Mouse (Mus musculus): Measurements from ENCODE around the gene Gm16440. TPM values are rescaled to one million over a fixed set of nuclear protein-coding genes. Genes with fewer than 3 reads are reported as not detected.
"Not testable (repeated sequence)": the region's sequence is repeated elsewhere in the genome, so short reads cannot be mapped to it uniquely, and the experiment has no call there.

Gene Gm16440
- not detected in 2 replicates for total RNA-seq (2014; rRNA removed)
- polyA plus RNA-seq (2015; fragmentation: Nextera tagmentation; extraction: Ambion mirVana): not detected in 2 replicates

DNA sequence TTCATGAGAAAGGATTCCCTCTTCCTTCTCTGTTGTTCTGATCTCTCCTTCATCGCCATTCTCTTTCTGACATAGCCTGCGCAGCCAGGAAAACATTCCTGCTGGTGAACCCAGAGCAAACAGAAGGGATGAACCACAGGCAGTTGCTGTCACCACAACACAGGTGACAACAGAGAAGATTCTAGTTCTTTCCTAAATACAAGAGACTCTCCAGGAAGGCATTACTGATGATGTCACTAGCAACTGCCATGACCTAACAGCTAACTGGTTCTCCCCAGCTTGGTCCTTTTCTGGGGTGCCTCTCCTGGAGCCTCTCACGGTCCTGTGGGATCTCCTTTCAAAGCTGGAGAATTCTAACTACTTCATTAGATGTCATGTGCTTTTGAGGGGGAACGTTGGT, at the start of gene Gm16440:
Gm16440 (minus strand) TSS at position 101 of the 400 bp plus-strand sequence.
- not testable (repeated sequence) for H3K9me3 ChIP-seq (ENCODE audit: low read length); H3K4me2 ChIP-seq (ENCODE audit: low read depth); H3K4me3 ChIP-seq (ENCODE audit: low read depth, low read length); DNase-seq; H3K9ac ChIP-seq; H3K27ac ChIP-seq (ENCODE audit: low read depth, low read length); ATAC-seq; H3K4me1 ChIP-seq (ENCODE audit: insufficient read depth); H3K36me3 ChIP-seq (ENCODE audit: insufficient read depth); H3K27me3 ChIP-seq (ENCODE audit: insufficient read depth, low read length)
- 86% methylated on average over 2 of the region's 4 CpGs for WGBS

DNA sequence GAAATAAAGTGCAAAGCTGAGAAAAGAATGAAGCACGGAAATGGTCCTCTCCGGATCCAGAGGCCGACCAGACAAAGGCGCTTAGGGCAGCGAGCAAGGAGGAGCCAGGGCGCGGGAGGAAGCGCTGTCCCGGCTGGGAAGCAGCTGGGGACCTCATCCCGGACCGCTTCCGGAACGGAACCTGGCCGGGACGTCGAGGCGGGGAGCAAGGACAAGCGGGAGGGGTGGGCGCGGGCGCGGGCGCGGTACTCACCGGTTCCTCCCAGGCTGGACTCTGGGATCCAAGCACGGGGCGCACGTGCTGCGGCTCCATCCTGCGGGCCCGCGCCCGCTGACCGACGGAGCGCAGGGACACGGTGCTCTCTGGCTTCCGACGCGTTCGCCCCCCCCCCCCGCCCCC, 36.6 kb upstream of the Gm16440 start:
- not testable (repeated sequence) for H3K9me3 ChIP-seq (ENCODE audit: low read length); H3K27ac ChIP-seq (ENCODE audit: low read depth, low read length); ATAC-seq; H3K27me3 ChIP-seq (ENCODE audit: insufficient read depth, low read length); DNase-seq; H3K4me1 ChIP-seq (ENCODE audit: insufficient read depth); H3K4me3 ChIP-seq (ENCODE audit: low read depth, low read length); H3K36me3 ChIP-seq (ENCODE audit: insufficient read depth)
- WGBS: 11% methylated on average over 10 of the region's 42 CpGs
- H3K9ac ChIP-seq: peak overlapping the region; percentile 37; the same call in 1 of the 2 replicates
- H3K4me2 ChIP-seq (ENCODE audit: low read depth): peak overlapping the region; percentile 48

DNA sequence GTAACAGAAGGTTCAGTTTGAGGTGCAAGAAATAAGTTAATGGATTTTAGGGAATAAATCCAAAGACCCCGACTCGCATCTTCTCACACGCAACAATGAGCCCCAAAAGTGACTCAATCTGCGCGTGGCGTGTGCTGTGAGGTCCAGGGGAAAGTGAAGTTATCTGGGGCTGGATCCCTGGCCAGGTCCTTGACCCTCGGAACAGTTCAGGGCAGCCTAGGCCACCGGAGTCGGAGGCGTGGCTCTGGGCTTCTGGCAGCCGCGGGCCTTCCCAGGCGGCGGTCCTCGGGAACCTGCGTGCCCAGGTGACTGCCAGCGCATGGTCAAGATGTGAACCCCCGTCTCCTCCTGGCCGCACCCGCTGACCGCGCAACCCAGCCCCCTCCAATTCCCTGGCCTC, 36.2 kb upstream of the Gm16440 start:
- H3K4me2 ChIP-seq (ENCODE audit: low read depth): peak overlapping the region; percentile 48
- H3K4me1 ChIP-seq (ENCODE audit: insufficient read depth); H3K27ac ChIP-seq (ENCODE audit: low read depth, low read length); ATAC-seq; H3K36me3 ChIP-seq (ENCODE audit: insufficient read depth); H3K27me3 ChIP-seq (ENCODE audit: insufficient read depth, low read length); H3K9me3 ChIP-seq (ENCODE audit: low read length): not testable (repeated sequence)
- peak overlapping the region; percentile 37; the same call in 1 of the 2 replicates for H3K9ac ChIP-seq
- peak overlapping the region; percentile 20; the same call in 1 of the 2 replicates for H3K4me3 ChIP-seq (ENCODE audit: low read depth, low read length)
- WGBS: 16% methylated on average over 22 of the region's 22 CpGs
- peak; percentile 0 for DNase-seq

DNA sequence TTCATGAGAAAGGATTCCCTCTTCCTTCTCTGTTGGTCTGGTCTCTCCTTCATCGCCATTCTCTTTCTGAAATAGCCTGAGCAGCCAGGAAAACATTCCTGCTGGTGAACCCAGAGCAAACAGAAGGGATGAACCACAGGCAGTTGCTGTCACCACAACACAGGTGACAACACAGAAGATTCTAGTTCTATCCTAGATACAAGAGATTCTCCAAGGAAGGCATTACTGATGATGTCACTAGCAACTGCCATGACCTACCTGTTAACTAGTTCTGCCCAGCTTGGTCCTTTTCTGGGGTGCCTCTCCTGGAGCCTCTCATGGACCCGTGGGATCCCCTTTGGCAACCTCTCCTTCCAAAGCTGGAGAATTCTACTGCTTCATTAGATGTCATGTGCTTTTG, 22.3 kb upstream of the Gm16440 start, which contains the start of gene Gm3591:
Gm3591 (minus strand) TSS at position 101 of the 400 bp plus-strand sequence.
- no CpG with 5 or more reads among the region's 2 CpGs for WGBS
- H3K27me3 ChIP-seq (ENCODE audit: insufficient read depth, low read length); H3K9ac ChIP-seq; ATAC-seq; H3K27ac ChIP-seq (ENCODE audit: low read depth, low read length); H3K9me3 ChIP-seq (ENCODE audit: low read length); H3K36me3 ChIP-seq (ENCODE audit: insufficient read depth); DNase-seq; H3K4me1 ChIP-seq (ENCODE audit: insufficient read depth); H3K4me3 ChIP-seq (ENCODE audit: low read depth, low read length); H3K4me2 ChIP-seq (ENCODE audit: low read depth): not testable (repeated sequence)

DNA sequence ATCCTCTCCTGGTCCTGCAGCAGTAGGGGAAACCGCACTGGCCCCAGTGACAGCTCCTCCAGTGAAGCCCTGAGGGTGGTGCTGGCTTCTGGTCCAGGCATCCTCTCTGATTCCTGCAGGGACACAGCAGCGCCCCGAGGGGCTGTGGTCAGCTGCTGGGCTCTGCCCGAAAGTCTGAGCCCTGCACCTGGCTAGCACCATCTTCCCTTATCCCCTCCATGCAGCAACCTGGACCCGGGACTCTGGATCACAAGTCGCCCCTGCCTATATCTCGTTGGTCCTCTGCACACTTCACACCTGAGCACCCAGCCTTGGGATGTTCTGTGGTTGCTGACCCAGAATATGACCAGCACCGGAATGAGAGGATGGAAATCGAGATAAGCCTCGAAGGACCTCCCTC, 46.5 kb downstream of the Gm16440 start, which contains the start of gene Gm3618:
Gm3618 (minus strand) TSS at position 101 of the 400 bp plus-strand sequence.
- not testable (repeated sequence) for H3K9me3 ChIP-seq (ENCODE audit: low read length); H3K4me1 ChIP-seq (ENCODE audit: insufficient read depth); DNase-seq; H3K4me2 ChIP-seq (ENCODE audit: low read depth); ATAC-seq; H3K36me3 ChIP-seq (ENCODE audit: insufficient read depth); H3K4me3 ChIP-seq (ENCODE audit: low read depth, low read length); H3K9ac ChIP-seq; H3K27me3 ChIP-seq (ENCODE audit: insufficient read depth, low read length); H3K27ac ChIP-seq (ENCODE audit: low read depth, low read length)
- WGBS: no CpG with 5 or more reads among the region's 10 CpGs

Other genes with a start within 250 kb of the Gm16440 start
- not detected in 2 replicates for gene Gm21560, start 171.0 kb downstream of the Gm16440 start, total RNA-seq (2014; rRNA removed)
- gene Gm21560, start 171.0 kb downstream of the Gm16440 start, polyA plus RNA-seq (2015; fragmentation: Nextera tagmentation; extraction: Ambion mirVana): not detected in 2 replicates
- 2.5 and 3.5 TPM in 2 replicates for gene Gm3411, start 103.1 kb downstream of the Gm16440 start, total RNA-seq (2014; rRNA removed)
- 9.5 and 10.3 TPM in 2 replicates for gene Gm3411, start 103.1 kb downstream of the Gm16440 start, polyA plus RNA-seq (2015; fragmentation: Nextera tagmentation; extraction: Ambion mirVana)
- not detected in 2 replicates for gene Gm21103, start 85.5 kb downstream of the Gm16440 start, total RNA-seq (2014; rRNA removed)
- 0.19 TPM in 1 of 2 replicates, not detected in the other for gene Gm21103, start 85.5 kb downstream of the Gm16440 start, polyA plus RNA-seq (2015; fragmentation: Nextera tagmentation; extraction: Ambion mirVana)
- gene Gm3618, start 46.6 kb downstream of the Gm16440 start, total RNA-seq (2014; rRNA removed): not detected in 2 replicates
- not detected in 2 replicates for gene Gm3618, start 46.6 kb downstream of the Gm16440 start, polyA plus RNA-seq (2015; fragmentation: Nextera tagmentation; extraction: Ambion mirVana)
- gene Gm3591, start 22.2 kb upstream of the Gm16440 start, total RNA-seq (2014; rRNA removed): 4.2 and 6.4 TPM in 2 replicates
- 6.3 and 8.7 TPM in 2 replicates for gene Gm3591, start 22.2 kb upstream of the Gm16440 start, polyA plus RNA-seq (2015; fragmentation: Nextera tagmentation; extraction: Ambion mirVana)
- not detected in 2 replicates for gene Gm3594, start 54.3 kb upstream of the Gm16440 start, total RNA-seq (2014; rRNA removed)
- not detected in 2 replicates for gene Gm3594, start 54.3 kb upstream of the Gm16440 start, polyA plus RNA-seq (2015; fragmentation: Nextera tagmentation; extraction: Ambion mirVana)
- not detected in 2 replicates for gene Gm8356, start 147.0 kb upstream of the Gm16440 start, total RNA-seq (2014; rRNA removed)
- gene Gm8356, start 147.0 kb upstream of the Gm16440 start, polyA plus RNA-seq (2015; fragmentation: Nextera tagmentation; extraction: Ambion mirVana): not detected in 2 replicates
- 0.52 and 1.1 TPM in 2 replicates for gene Gm3629, start 200.3 kb upstream of the Gm16440 start, total RNA-seq (2014; rRNA removed)
- 0.64 and 0.88 TPM in 2 replicates for gene Gm3629, start 200.3 kb upstream of the Gm16440 start, polyA plus RNA-seq (2015; fragmentation: Nextera tagmentation; extraction: Ambion mirVana)
- gene Gm3460, start 232.1 kb upstream of the Gm16440 start, total RNA-seq (2014; rRNA removed): not detected in 2 replicates
- gene Gm3460, start 232.1 kb upstream of the Gm16440 start, polyA plus RNA-seq (2015; fragmentation: Nextera tagmentation; extraction: Ambion mirVana): not detected in 2 replicates

Measured in forebrain, postnatal 0 days (tissue).